Mouse (Mus musculus) heart, embryonic 16.5 days (tissue): ENCODE measurements at regions not wholly inside any gene's neighbourhood (a gene's known extent, or its start where the extent isn't known, plus 50 kb on each side); places are given as distances from the start of the nearest gene placed in this dataset.

Experiments
- ATAC-seq: fragments of 200-750 bp; cut with Nextera tagmentation; replicated peaks from 2 replicates; pipeline ENCODE4 v1.8.0; 2017; ENCODE audit warnings: moderate number of reproducible peaks; ENCODE audit not compliant: insufficient read depth, low FRiP score; ENCODE audit errors: extremely low read depth
- H3K27ac ChIP-seq: fragments of 300-500 bp; sonication (generic); 2 replicates; pipeline ENCODE4 v1.5.1; 2014; ENCODE audit warnings: mild to moderate bottlenecking, low read length, control low read depth, moderate library complexity
- H3K27me3 ChIP-seq: fragments of 300-500 bp; sonication (generic); 2 replicates; pipeline ENCODE4 v1.6.1; 2014; ENCODE audit warnings: low read length, mixed read lengths; ENCODE audit not compliant: control insufficient read depth, insufficient read depth
- H3K36me3 ChIP-seq: fragments of 300-500 bp; sonication (generic); 2 replicates; pipeline ENCODE4 v1.6.1; 2014; ENCODE audit not compliant: control insufficient read depth, insufficient read depth
- H3K4me1 ChIP-seq: fragments of 300-500 bp; sonication (generic); 2 replicates; pipeline ENCODE4 v1.6.1; 2014; ENCODE audit warnings: low read length, mixed read lengths; ENCODE audit not compliant: control insufficient read depth, insufficient read depth
- H3K4me2 ChIP-seq: fragments of 300-500 bp; sonication (generic); 2 replicates; pipeline ENCODE4 v1.6.1; 2014; ENCODE audit warnings: low read depth, mild to moderate bottlenecking, control low read depth, low read length
- H3K4me3 ChIP-seq: fragments of 300-500 bp; sonication (generic); 2 replicates; pipeline ENCODE4 v1.5.1; 2014; ENCODE audit warnings: mild to moderate bottlenecking, control low read depth, low read length
- H3K9ac ChIP-seq: fragments of 300-500 bp; sonication (generic); 2 replicates; pipeline ENCODE4 v1.6.1; 2014; ENCODE audit warnings: low read length, control low read depth
- H3K9me3 ChIP-seq: fragments of 300-500 bp; sonication (generic); replicated peaks from 2 replicates; pipeline ENCODE4 v1.6.1; 2016; ENCODE audit warnings: low read length; ENCODE audit not compliant: control insufficient read depth
- WGBS: fragments of 180-500 bp; shearing (Covaris S2); extraction: QIAGEN DNeasy Blood & Tissue Kit; methylation state at CpG from one replicate; pipeline ENCODE4 v1.1.7; 2014; 5-methylcytosine and 5-hydroxymethylcytosine counted together

- no peak overlapping the region for H3K4me3 ChIP-seq
- no peak for ATAC-seq
- no peak overlapping the region for H3K27ac ChIP-seq
- H3K4me1 ChIP-seq: no peaks in the 10 kb centered on the region
- H3K27me3 ChIP-seq: no peaks in the 10 kb centered on the region
- H3K36me3 ChIP-seq: no peaks in the 10 kb centered on the region
- H3K4me2 ChIP-seq: no peak overlapping the region
- no peaks in the 10 kb centered on the region for H3K9me3 ChIP-seq
- no peak overlapping the region for H3K9ac ChIP-seq
- WGBS: 62% methylated on average over 2 of the region's 2 CpGs
These were observed 220.2 kb downstream of the 1700064H15Rik start for GRCm38 (mm10) chr3:19408283-19408682.

DNA sequence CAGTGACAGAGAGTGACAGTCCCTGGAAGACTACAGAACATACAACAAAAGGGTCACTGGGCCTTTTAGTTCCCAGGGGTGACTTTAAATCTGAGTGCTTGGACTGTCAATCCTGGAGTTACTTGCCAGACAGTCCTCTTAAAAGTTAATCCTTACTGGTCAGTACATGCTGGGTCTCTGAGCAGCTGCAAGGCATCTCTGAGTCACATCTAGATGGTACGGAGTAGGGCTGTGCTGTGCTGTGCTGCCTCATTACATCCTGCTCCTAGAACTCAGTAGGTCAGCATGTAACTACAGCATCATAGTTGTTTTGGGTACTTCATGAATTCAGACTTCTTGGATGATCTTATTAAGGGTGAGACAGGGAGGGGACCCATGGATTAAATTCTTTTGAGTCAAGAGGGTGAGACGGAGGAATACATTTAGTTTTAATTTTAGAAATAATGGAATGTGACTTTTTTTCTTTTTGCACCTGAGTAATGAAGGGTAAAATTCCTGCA, 220.8 kb downstream of the 1700064H15Rik start:
- Histone ChIP-seq H3K9me3 (no peaks in the 10 kb centered on the region), H3K9ac (no peak overlapping the region), H3K4me3 (no peak overlapping the region), H3K27ac (no peak overlapping the region), H3K36me3 (no peaks in the 10 kb centered on the region), H3K4me1 (no peaks in the 10 kb centered on the region), H3K27me3 (no peaks in the 10 kb centered on the region), H3K4me2 (no peak overlapping the region)
- WGBS: 72% methylated on average over 2 of the region's 2 CpGs
- ATAC-seq: no peak

DNA sequence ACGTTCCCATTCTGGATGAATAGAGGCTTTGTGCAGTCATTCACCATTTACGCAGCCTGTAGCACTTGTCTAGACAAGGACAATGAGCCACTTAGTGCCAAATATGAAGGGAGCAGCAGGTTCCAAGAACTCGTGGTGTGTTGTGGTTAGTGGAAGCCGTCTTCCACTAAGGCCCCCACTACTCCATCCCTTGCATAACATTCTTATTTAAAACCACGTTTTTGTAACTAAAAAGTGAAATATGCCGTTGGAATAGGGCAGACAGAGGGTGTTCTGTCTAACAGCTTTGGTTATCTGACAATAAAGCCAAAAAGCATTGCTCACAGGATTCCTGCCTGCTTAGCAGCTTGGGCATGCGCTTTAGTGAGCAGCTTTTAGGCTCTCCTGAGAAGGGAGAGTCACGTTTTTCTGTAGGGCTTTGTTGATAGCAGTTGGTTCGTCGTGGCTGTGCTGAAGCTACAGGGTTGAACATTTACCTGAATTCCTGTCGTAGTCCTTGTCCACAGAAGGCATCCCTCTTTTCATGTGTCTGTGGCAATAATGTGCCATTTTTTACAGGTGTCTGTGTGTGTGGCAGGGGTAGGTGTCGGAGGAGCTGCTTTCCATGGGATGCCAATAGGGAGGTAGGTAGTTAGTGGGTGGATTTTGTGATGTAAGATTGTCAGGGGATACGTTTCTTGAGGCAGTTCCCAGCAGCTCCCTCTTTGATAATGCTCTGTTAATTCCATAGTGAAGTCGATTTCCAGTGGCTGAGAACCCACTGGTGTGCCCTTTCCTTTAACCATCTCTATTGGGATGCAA, 221.9 kb downstream of the 1700064H15Rik start:
- Histone ChIP-seq H3K4me2 (no peak overlapping the region), H3K9ac (no peak overlapping the region), H3K9me3 (no peaks in the 10 kb centered on the region), H3K27ac (no peak overlapping the region), H3K4me1 (no peaks in the 10 kb centered on the region), H3K36me3 (no peaks in the 10 kb centered on the region), H3K4me3 (no peak overlapping the region), H3K27me3 (no peaks in the 10 kb centered on the region)
- 55% methylated on average over 14 of the region's 14 CpGs for WGBS
- no peak for ATAC-seq

- 30% methylated on average over 2 of the region's 2 CpGs for WGBS
- ATAC-seq: no peak
- no peak overlapping the region for H3K4me3 ChIP-seq
These were observed 242.8 kb downstream of the 1700064H15Rik start for GRCm38 (mm10) chr3:19385675-19386074.

DNA sequence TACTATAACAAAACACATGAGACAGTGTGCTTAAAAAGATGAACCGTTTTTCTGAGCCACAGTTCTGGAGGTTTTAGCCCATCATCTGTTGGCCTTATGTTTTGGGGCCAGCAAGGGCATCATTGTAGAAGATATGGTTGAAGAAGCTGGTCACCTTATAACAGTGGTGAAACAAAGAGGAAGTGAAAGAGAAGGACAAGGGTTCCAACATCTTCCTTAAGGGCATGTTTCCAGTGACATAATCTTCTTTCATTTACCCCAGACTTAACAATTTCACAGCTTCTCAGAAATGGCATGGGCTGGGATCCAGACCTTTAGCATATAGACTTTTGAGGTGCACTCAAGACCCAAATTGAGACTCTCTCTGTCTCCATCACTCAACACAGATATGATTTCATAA, 259.5 kb downstream of the 1700064H15Rik start:
- ATAC-seq: no peak
- H3K4me1 ChIP-seq: no peaks in the 10 kb centered on the region
- no peak overlapping the region for H3K9ac ChIP-seq
- H3K4me2 ChIP-seq: no peak overlapping the region
- no peak overlapping the region for H3K4me3 ChIP-seq
- WGBS: 59% methylated on average over 1 of the region's 1 CpGs
- H3K27ac ChIP-seq: no peak overlapping the region
- H3K9me3 ChIP-seq: no peaks in the 10 kb centered on the region
- H3K36me3 ChIP-seq: no peaks in the 10 kb centered on the region
- no peaks in the 10 kb centered on the region for H3K27me3 ChIP-seq

More at GRCm38 (mm10) chr3:19385675-19386074, 242.8 kb downstream of the 1700064H15Rik start:
- H3K9ac ChIP-seq: no peak overlapping the region
- no peaks in the 10 kb centered on the region for H3K4me1 ChIP-seq
- no peaks in the 10 kb centered on the region for H3K9me3 ChIP-seq
- no peak overlapping the region for H3K27ac ChIP-seq
- H3K36me3 ChIP-seq: no peaks in the 10 kb centered on the region
- no peaks in the 10 kb centered on the region for H3K27me3 ChIP-seq
- H3K4me2 ChIP-seq: no peak overlapping the region

DNA sequence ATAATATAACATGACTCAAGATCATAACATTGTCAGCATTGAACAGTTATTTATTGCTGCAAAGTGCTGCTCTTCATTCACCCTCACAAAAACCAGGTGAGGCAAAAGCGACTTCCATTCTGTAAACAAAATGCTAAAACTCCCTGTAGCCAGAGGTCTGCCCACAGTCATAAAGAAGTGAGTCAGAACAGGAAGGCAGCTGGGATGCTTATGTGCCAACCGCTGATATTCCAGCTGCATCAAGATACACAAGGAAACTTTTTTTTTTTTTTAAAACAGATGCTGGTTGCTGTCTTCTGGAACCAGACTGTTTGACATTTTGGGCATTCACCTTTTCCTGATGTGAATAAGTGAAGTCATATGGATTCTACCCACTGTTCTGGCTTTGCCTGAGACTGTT, 260.7 kb downstream of the 1700064H15Rik start:
- 68% methylated on average over 2 of the region's 2 CpGs for WGBS
- H3K4me1 ChIP-seq: no peaks in the 10 kb centered on the region
- H3K27ac ChIP-seq: no peak overlapping the region
- no peaks in the 10 kb centered on the region for H3K9me3 ChIP-seq
- no peaks in the 10 kb centered on the region for H3K36me3 ChIP-seq
- no peak overlapping the region for H3K4me3 ChIP-seq
- no peaks in the 10 kb centered on the region for H3K27me3 ChIP-seq
- no peak for ATAC-seq
- no peak overlapping the region for H3K9ac ChIP-seq
- H3K4me2 ChIP-seq: no peak overlapping the region
